Mouse (Mus musculus): ENCODE measurements around the gene Surf4.

Gene Surf4

GRCm38 (mm10) chr2:26933304-26934055 lies at the start of gene Surf4, which contains the start of gene Stkld1:
Surf4 (minus strand) TSS chr2:26933928.
Stkld1 (plus strand) TSS chr2:26934047.
- DNase-seq (ENCODE audit: low spot score in 2 of 2), result peak; percentile 92

- DNase-seq (ENCODE audit: low spot score in 2 of 2), result no peak
These were observed 46.6 kb upstream of the Surf4 start for GRCm38 (mm10) chr2:26980361-26980760.

GRCm38 (mm10) chr2:26973960-26974359 lies 40.2 kb upstream of the Surf4 start:
- DNase-seq (ENCODE audit: low spot score in 2 of 2), result no peak

GRCm38 (mm10) chr2:26973116-26973515 lies 39.4 kb upstream of the Surf4 start, which contains the start of gene Adamts13:
Adamts13 (plus strand) TSS chr2:26973416.
- no peak for DNase-seq (ENCODE audit: low spot score in 2 of 2)

- DNase-seq (ENCODE audit: low spot score in 2 of 2), result no peak
These were observed 33.5 kb upstream of the Surf4 start for GRCm38 (mm10) chr2:26967262-26967661.

- no peak for DNase-seq (ENCODE audit: low spot score in 2 of 2)
These were observed 31.1 kb upstream of the Surf4 start for GRCm38 (mm10) chr2:26964724-26965370.

- DNase-seq (ENCODE audit: low spot score in 2 of 2), result peak; percentile 92
These were observed 30.4 kb upstream of the Surf4 start, which contains the start of gene Rexo4 for GRCm38 (mm10) chr2:26963923-26964723. Rexo4 (minus strand) TSS chr2:26964386.

- no peak for DNase-seq (ENCODE audit: low spot score in 2 of 2)
These were observed 27.0 kb upstream of the Surf4 start for GRCm38 (mm10) chr2:26960756-26961155.

GRCm38 (mm10) chr2:26957488-26957859 lies 23.7 kb upstream of the Surf4 start:
- no peak for DNase-seq (ENCODE audit: low spot score in 2 of 2)

- DNase-seq (ENCODE audit: low spot score in 2 of 2), result no peak
These were observed 23.2 kb upstream of the Surf4 start for GRCm38 (mm10) chr2:26956811-26957487.

- no peak for DNase-seq (ENCODE audit: low spot score in 2 of 2)
These were observed 21.1 kb upstream of the Surf4 start for GRCm38 (mm10) chr2:26954735-26955395.

GRCm38 (mm10) chr2:26952866-26953265 lies 19.1 kb upstream of the Surf4 start:
- DNase-seq (ENCODE audit: low spot score in 2 of 2), result no peak

GRCm38 (mm10) chr2:26952193-26952592 lies 18.5 kb upstream of the Surf4 start:
- no peak for DNase-seq (ENCODE audit: low spot score in 2 of 2)

- DNase-seq (ENCODE audit: low spot score in 2 of 2), result no peak
These were observed 17.7 kb upstream of the Surf4 start for GRCm38 (mm10) chr2:26951346-26951905.

GRCm38 (mm10) chr2:26950411-26950810 lies 16.7 kb upstream of the Surf4 start:
- DNase-seq (ENCODE audit: low spot score in 2 of 2), result no peak

GRCm38 (mm10) chr2:26943253-26943652 lies 9.5 kb upstream of the Surf4 start:
- no peak for DNase-seq (ENCODE audit: low spot score in 2 of 2)

GRCm38 (mm10) chr2:26941539-26941938 lies 7.8 kb upstream of the Surf4 start:
- DNase-seq (ENCODE audit: low spot score in 2 of 2), result no peak

GRCm38 (mm10) chr2:26936425-26936824 lies 2.7 kb upstream of the Surf4 start:
- no peak for DNase-seq (ENCODE audit: low spot score in 2 of 2)

GRCm38 (mm10) chr2:26935286-26935685 lies 1.6 kb upstream of the Surf4 start:
- DNase-seq (ENCODE audit: low spot score in 2 of 2), result no peak

GRCm38 (mm10) chr2:26932473-26933303 lies 1.0 kb downstream of the Surf4 start:
- no peak for DNase-seq (ENCODE audit: low spot score in 2 of 2)
